Mouse (Mus musculus) cerebellum, adult (tissue): ENCODE measurements around the gene Tesk2.
"Not testable (repeated sequence)": the region's sequence is repeated elsewhere in the genome, so short reads cannot be mapped to it uniquely, and the experiment has no call there.

ENCODE experiments used
- ATAC-seq: cut with Nextera tagmentation; 2 replicates; pipeline ENCODE4 v1.9.2; 2017; ENCODE audit warnings: mild to moderate bottlenecking, moderate library complexity, mixed read lengths; ENCODE audit not compliant: insufficient number of reproducible peaks, low FRiP score, low TSS enrichment

Tesk2 gene

DNA sequence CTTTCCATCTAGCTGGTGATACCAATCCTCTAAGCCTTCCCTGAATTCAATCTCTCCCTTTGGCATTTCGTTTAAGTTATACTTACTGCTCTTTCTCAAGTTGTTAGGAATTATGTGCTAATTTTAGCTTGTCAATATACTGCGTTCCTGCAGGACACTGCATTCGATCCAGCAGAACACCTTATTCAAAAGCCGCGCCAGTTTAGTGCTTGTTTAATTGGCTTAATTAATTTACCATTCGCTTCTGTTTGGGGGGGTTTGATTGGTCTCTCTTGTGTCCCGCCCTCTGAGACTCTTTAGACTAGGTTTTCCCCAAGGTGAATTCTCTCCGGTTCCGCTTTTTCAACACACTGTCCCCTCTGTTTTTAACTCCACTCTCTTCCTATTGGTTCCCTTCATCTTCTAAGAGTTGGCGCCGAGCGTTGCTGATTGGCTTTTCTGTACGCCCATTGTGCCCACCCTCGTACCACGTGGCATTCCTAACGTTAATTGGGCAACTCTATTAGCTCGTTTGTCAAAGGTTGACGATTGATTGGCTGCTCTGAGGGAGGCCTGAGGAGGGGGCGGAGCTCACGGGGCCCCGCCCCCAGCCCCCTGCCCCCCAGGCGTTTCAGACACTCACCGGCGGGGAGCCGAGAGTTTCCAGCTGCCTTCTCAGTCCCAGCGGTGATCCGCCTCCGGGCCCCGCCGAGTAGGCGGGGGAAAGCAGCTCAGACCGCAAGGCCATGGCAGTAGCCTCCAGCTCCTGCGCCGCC is at the start of gene Tesk2:
TSS of gene Tesk2 (plus strand) at position 606 of the 755 bp plus-strand sequence.
- peak; percentile 98 for ATAC-seq

DNA sequence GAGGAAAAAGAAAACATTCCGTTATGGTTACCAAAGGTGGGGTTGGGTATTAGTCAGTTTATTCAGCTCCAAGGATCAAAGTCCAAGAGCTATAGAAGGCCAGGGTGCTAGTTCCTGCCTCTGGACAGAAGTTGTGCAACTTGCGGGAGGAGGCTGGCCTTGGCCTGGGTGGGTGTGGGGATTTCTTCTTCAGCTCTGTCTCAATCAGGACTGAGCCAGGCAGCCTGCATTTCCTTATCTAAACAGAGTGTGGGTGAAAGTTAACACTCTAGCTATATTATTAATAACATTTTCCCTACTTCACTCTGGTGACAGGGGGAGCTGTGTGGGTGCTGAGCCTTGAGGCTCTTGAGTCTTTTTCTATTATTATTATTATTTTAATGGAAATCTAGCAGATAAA is 48.0 kb upstream of the Tesk2 start:
- ATAC-seq: no peak

DNA sequence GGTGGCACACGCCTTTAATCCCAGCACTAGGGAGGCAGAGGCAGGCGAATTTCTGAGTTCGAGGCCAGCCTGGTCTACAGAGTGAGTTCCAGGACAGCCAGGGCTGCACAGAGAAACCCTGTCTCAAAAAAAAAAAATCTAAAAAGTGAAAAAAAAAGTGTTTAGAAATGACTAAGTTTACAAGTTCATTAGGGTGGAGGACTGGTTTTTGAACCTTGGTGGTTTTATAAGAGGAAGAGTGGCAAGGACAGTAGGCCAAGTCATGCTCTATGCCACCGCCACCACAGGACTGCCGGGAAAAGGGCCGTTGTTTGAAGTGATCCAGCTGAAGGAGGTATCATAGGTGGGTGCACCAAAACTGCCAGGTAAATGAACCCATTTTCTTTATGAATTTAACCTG is 46.0 kb upstream of the Tesk2 start:
- not testable (repeated sequence) for ATAC-seq

DNA sequence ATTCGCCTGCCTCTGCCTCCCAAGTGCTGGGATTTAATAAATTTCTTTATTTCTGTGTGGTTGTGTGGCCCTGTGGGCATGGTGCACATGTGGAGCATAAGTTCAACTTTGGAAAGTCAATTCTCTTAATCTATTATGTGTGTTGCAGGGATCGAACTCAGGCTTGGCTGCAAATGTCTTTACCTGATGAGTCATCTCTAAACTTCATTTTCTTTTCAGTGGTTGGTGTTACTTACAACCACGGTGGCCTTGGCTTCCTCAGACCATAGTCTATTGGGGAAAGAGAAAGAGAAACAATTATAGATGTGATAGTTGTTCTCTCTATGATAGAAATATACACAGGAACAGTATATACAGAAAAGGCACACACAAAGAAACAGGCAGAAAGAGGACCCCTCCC is 44.7 kb upstream of the Tesk2 start:
- no peak for ATAC-seq

DNA sequence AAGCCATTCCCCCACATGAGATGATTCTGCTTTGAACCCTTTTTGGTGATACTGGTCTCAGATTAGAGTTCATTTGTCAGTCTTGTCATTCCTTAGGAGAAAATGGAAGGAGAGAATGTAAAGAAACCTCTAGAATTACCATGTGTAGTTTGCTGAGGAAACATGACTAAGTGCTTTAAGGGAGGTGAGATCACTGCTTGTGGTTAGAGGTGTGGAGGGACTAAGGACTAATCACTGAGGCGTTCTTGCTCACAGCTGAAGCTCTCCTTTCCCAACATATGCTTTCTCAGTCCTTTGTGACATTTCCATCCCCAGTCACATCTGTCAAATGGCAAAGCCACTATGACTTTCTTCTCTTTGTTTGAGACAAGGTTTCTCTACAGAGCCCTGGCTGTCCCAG is 42.9 kb upstream of the Tesk2 start:
- no peak for ATAC-seq

DNA sequence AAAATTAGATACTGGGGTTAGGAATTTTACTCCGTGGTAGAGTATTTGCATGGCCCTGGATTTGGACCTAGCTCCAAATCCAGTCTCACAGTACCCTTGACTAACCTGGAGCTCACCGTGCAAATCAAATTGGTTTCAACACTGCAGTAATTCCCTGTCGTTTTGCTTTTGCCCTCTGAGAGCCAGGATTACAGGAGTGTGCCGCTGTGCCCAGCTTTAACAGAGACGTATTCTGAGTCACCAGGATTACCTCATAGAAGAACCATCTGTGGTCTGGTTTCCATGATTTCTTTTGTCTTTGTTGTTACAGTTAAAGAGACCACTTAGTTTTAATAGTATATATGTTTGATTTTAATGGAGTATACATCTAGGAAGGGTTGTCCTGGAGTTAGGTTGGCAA is 41.6 kb upstream of the Tesk2 start:
- no peak for ATAC-seq

DNA sequence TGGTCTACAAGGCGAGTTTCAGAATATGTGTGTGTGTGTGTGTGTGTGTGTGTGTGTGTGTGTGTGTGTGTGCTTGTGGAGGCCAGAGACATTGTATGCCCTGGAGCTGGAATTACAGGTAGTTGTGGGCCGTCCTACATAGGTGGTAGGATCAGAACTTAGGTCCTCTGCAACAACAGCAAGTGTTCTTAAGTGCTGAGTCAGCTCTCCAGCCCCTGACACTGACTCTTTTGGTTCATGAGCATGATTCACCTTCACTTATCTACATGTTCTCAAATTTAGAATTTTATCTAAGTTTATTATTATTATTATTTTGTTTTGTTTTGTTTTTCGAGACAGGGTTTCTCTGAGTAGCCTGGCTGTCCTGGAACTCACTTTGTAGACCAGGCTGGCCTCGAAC is 40.2 kb upstream of the Tesk2 start:
- ATAC-seq: not testable (repeated sequence)

DNA sequence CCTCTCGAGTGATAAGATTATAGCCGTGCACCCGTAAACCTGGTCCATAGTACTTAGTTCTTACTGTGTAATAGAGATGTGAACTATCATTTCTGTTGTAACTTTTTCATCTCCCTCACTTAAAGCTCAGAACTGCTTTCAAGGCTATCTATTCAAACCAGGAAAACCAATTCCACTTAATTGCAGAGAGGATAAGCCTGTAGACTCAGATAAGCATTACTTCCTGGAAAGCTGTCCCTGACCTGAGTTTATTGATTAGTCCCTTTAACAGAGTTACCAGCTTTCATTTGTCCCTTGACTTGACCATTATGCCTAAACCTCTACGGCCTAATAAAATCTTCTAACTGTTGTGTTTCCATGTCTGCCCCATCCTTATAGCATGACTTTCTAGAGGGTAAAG is 36.8 kb upstream of the Tesk2 start:
- no peak for ATAC-seq

DNA sequence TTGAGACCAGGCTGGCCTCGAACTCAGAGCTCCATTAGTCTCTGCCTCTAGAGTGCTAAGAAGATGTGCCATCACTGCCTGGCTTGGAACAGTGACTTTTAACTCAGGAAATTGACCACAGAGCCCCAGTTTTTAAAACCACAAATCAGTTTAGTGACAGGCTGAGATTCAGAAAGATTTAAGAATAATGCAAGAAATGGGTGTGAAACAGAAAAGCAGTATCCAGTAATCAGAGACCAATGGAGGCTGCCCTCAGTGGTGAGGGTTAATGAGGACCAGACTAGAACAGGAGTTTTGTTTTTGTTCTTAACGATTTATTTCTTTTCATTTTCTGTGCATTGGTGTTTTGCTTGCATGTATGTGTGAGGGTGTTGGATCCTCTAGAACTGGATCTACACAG is 36.1 kb upstream of the Tesk2 start:
- ATAC-seq: no peak

DNA sequence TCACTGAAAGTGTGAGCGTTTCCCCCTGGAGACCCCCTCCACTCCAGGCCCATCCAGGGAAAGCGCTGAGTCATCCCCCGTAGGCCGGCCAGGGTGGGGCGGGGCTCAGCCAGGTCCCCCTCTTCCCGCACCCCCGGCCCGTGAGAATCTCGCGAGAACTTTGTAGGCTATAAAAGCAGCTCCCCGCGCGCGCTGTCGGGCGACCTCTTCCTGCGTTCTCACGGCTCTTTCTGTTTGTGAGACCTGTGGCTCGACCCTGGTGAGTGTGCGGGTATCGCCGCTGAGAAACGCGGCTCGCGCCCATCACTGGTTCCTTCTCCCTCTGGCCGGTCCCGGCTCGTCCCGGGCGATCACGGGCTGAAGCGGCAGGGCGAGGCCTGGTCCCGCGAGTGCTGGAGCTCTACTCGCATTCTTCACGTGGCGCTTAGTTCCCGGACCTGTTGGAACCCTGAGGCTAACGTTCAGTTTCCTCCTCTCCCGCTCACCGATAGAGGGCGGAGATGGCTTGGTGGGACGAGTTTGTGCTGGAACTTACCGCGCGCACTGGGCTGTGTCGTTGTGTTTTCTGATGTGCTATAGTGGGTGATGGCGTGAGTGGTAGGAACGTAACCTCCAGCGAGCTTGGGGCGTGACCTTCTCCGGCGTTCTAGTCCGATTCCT is 35.2 kb upstream of the Tesk2 start, which contains the start of gene Prdx1:
TSS of gene Prdx1 (plus strand) at position 143 of the 660 bp plus-strand sequence.
- peak; percentile 86 for ATAC-seq

DNA sequence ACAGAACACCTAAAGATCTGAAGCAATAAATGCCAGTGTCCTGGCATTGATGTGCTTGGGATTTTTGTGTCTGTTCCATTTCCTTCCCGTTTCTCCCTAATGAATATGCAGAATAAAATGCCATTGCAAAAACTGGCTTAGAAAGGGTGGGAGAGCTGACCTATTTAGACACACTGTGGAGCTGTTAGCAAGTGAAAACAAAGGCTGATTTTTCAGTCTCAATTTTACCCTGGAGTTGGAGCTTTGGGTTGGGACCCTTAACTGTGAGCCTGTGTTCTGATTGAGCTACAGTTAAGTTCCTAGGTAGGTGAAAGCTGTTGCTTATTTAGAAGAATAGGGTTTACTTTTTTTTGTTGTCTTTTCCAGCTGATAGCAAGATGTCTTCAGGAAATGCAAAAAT is 33.7 kb upstream of the Tesk2 start:
- ATAC-seq: no peak

DNA sequence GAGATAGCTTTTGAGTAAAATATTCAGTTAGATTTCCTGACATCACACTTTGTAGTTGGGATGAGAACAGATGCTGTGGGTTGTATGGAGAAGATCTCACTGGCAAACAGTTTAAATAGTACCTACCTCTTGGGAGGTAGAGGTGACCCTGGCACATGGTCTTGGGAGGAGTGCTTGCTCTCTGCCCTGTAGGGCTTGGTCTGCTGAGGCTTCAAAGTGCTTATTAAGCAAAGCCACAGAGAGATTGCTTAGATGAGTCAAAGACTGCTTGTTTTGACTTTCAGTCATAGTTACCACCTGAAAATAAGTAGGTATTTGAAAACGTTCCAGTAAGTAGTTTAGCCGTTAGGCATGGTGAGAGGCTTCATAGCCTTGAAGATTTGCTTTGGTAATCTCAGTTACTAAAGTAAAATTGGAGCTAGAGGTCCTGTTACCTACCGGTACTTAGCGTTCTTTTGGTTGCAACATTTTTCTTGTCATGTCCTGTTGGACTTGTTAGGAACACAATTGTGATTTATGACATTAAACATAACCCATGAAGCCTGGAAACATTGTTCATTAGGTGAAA is 31.4 kb upstream of the Tesk2 start:
- ATAC-seq: no peak

DNA sequence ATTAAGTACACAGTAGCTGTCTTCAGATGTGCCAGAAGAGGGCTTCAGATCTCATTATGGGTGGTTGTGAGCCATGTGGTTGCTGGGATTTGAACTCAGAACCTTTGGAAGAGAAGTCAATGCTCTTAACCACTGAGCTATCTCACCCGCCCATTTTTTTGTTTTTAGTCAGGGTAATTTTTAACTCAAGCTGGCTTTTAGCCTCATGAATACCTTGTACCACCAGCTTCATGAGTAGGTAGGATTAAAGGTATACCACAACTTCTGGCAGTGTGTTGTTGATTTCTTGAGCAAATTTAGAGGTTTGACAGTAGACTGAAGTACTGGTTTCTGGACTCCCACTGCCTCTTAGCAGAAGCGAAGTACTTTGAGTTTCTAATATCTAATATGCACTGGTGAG is 28.6 kb upstream of the Tesk2 start:
- ATAC-seq: no peak

DNA sequence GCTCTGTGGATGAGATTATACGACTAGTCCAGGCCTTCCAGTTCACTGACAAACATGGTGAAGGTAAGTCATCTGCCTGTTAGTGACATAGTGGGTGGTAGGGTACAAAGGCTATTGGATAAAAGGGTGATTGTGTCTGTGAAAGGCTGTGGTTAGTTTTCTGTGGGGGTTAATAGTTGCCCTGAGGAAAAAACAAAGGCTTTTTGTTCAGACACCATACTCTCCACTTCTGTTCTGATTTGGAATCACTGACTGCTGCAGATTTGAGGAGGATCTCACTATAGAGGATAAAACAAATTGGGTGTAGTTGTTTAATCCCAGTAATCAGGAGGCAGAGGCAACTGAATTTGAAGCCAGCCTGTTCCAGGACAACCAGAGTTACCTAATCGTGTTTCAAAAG is 27.0 kb upstream of the Tesk2 start:
- ATAC-seq: no peak

DNA sequence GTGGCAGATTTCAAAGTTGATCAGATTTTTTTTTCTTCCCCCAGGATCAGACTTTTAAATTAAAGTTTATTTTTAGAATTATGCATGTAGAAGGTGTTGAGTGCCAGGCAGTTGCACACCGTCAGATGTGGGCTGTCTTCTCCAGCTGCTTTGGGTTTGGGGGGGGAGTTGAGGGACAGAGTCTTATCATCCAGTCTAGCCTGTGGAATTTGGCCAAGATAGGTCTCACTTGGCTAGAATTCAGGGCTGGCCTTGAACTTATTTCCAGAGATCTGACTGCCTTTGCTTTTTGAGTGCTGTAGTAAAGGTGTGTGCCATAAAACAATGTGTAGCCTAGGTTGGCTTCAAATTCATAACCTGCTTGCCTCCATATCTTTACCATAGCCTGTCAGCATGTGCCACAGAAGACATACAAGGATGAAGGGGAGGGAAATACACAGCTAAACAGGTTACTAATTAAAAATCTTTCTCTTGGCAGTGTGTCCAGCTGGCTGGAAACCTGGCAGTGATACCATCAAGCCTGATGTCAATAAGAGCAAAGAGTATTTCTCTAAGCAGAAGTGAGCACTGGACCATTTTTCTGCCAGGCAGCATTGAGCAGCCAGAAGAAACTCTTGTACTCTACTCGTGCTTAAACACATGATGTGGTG is 21.9 kb upstream of the Tesk2 start:
- no peak for ATAC-seq

DNA sequence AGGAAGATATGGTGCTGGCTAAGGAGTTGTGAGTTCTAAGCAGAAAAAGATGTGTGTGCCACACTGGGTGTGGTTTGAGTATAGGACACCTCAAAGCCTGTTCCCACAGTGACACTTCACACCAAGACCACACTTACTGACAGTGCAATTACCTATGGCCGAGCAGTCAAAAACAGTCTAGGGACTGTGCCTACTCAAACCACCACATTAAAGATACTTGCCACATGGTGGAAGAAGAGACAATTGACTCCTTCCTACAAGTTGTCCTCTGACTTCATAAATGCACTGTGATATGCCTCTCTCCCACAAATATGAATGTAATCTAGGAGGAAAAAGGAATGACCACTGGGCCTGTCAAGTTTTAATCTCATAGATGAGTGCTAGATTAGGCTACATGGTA is 19.8 kb upstream of the Tesk2 start:
- no peak for ATAC-seq

DNA sequence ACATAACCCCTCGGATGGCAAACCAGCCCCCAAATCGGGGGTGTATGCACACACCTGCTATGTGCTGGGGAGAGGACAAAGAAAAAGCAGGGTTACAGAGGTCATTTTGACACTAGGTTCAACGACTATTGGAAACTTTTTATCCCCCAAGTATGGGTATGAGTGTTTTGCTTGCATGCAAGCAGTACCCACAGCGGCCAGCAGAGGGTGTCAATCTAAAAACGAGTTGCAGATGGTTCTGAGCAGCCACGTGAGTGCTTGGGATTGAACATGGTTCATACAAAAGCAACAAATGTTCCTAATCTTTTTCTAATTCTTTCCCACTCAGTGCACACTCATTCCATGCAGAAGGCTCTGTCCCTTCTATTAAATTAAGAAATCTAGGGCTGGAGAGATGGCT is 16.9 kb upstream of the Tesk2 start:
- no peak for ATAC-seq

DNA sequence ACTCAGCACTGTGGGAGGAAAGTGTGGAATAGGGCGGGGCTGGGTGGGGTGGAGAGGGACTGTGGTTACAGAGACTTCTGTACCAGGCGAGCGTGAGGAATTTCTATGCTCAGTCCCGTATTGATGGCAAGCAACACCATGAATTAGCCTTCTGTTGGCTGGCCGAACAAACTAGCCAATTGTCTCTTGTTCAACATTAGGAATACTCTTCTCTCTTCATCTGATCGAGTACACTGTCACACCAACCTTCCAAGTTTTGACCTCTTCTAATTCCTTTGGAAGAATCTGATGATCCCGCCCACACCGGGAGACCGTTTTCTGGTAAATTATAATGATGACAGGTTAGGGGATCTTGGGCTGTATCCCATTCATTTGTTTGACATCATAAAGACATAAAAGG is 13.1 kb upstream of the Tesk2 start:
- no peak for ATAC-seq

DNA sequence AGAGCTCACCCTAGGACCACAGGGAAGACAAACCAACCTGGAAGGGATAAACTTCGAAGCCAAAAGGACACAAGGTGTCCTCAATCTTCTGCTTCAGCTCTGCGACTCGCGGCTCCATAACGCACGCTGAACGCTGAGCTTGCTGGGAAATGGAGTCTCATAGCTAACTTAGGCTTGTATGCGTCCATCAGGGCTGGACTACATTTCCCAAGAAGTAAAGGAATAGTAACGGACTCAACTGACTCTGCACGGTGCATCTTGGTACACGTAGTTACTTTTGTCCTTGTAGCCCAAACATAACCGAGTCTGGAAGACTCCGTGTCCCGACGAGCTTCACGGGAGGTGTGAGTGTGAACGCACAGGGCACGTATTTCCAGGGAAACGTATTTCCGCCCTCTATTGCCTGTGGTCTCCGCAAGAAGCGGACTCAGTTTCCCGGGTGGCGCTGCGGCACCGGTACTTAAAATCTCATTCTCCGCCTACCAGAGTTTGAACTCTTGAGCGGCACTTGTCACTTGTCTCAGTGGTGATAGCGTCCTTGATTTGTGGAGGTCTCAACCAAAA is 12.5 kb upstream of the Tesk2 start, which contains the start of the genes Mmachc and Ccdc163:
TSS of gene Mmachc (minus strand) at position 206 of the 564 bp plus-strand sequence.
TSS of gene Ccdc163 (plus strand) at position 309 of the 564 bp plus-strand sequence.
- peak; percentile 99 for ATAC-seq

DNA sequence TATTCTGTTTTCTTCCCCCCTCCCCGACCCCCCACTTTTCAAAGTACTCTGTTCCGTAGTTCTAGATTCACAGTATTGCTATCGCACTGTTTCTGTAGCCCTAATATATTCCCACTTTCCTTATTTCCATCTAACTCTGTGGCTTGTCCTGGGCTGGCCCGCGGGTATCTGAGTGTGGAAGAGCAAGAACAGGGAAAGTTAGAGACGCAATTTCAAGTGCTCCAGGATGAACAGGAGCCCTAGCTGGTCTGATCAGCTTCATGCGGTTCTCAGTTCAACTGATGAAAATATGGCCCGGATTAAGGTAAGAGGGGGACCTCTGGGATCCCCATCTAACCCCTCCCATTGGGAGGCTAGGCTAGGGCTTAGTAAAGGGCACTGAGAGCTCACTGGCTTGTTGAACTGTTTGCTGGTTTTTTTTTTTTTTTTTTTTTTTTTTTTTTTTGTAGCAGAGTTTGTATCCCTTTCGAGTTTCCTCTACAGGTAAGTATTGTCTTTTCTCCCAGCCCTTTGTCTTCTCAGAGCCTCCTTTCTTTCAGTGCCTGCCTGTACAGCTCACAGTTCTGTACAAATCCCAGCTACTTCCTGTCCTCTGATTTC is 11.9 kb upstream of the Tesk2 start:
- no peak; the same call in 1 of the 2 replicates for ATAC-seq
